Mouse (Mus musculus) hindbrain, embryonic 11.5 days (tissue): Measurements from ENCODE around the gene Plcxd1. TPM values are rescaled to one million over a fixed set of nuclear protein-coding genes. Genes with fewer than 3 reads are reported as not detected.

Experiments
- polyA plus RNA-seq: library from polyadenylated mRNA; unstranded; fragments of >200 nt; fragmentation: Nextera tagmentation; extraction: Ambion mirVana; gene quantifications from 2 replicates; pipeline ENCODE4 v1.2.1, GENCODE M21; 2014

Gene Plcxd1
- polyA plus RNA-seq, 1 experiment from 2014 or later, result 0.76 TPM

Other genes starting within 250 kb of the Plcxd1 start
- 0.35 and 0.36 TPM in 2 replicates for gene Gm15446, start 176.6 kb upstream of the Plcxd1 start, polyA plus RNA-seq
- gene Zfp932, start 103.4 kb upstream of the Plcxd1 start, polyA plus RNA-seq, result 21.2 and 24.4 TPM in 2 replicates
- 5.5 and 6.4 TPM in 2 replicates for gene Gm17655, start 27.5 kb upstream of the Plcxd1 start, polyA plus RNA-seq
- gene Gm35315, start 5.5 kb upstream of the Plcxd1 start, polyA plus RNA-seq, result 0.80 and 1.0 TPM in 2 replicates
- gene Gtpbp6, start 8.2 kb downstream of the Plcxd1 start, polyA plus RNA-seq, result 26.6 and 29.5 TPM in 2 replicates
- gene Zfp605, start 10.1 kb downstream of the Plcxd1 start, polyA plus RNA-seq, result 8.6 and 10.7 TPM in 2 replicates
- 86.9 and 88.5 TPM in 2 replicates for gene Chfr, start 35.9 kb downstream of the Plcxd1 start, polyA plus RNA-seq
- 21.0 and 26.0 TPM in 2 replicates for gene Golga3, start 76.7 kb downstream of the Plcxd1 start, polyA plus RNA-seq
- 38.7 and 46.5 TPM in 2 replicates for gene Ankle2, start 131.0 kb downstream of the Plcxd1 start, polyA plus RNA-seq
- 88.9 and 94.3 TPM in 2 replicates for gene Pgam5, start 169.9 kb downstream of the Plcxd1 start, polyA plus RNA-seq
- gene Pxmp2, start 186.2 kb downstream of the Plcxd1 start, polyA plus RNA-seq, result 7.9 and 10.0 TPM in 2 replicates
- gene Pole, start 186.3 kb downstream of the Plcxd1 start, polyA plus RNA-seq, result 28.5 and 30.1 TPM in 2 replicates
- gene P2rx2, start 243.2 kb downstream of the Plcxd1 start, polyA plus RNA-seq, result 0.67 and 0.91 TPM in 2 replicates
- gene Lrcol1, start 244.8 kb downstream of the Plcxd1 start, polyA plus RNA-seq, result not detected in 2 replicates